Comparison of ENCODE assay signal across 7 mouse cellular contexts in genomic region chr10:13553498-13553985, GRCm38 (mm10). TPM values are rescaled to one million over a fixed set of nuclear protein-coding genes. Genes with fewer than 3 reads are reported as not detected.
DNase-seq lines count a peak whose midpoint lies in the region; ATAC-seq and TF ChIP-seq lines count a peak whose summit lies in the region.

No protein-coding gene starts in this region.

- peak overlapping the region; percentile 89 for H3K9ac ChIP-seq in liver, embryonic 11.5 days (ENCODE audit: low read depth, low read length)
- peak overlapping the region; percentile 77 for H3K9ac ChIP-seq in stomach, postnatal 0 days (ENCODE audit: low read length)

- no peaks in the 10 kb centered on the region for H3K9me3 ChIP-seq in liver, embryonic 11.5 days (ENCODE audit: control insufficient read depth, low read length)
- H3K9me3 ChIP-seq in stomach, postnatal 0 days (ENCODE audit: control insufficient read depth, low read length), result no peaks in the 10 kb centered on the region

- no peak for TF ChIP-seq EP300 in stomach, postnatal 0 days (optimal IDR thresholded peaks at IDR 0.05)

- no peak for TF ChIP-seq POLR2A in spleen, adult 2 months (IDR thresholded peaks at IDR 0.05; ENCODE audit: low read depth, low read length)

- peaks cover 2% of the 10 kb centered on the region; the same call in 1 of the 2 replicates for H3K36me3 ChIP-seq in spleen, adult 2 months (ENCODE audit: control insufficient read depth, insufficient read depth, low read length)
- H3K36me3 ChIP-seq in liver, embryonic 11.5 days (ENCODE audit: control insufficient read depth, insufficient read depth, low read length), result no peaks in the 10 kb centered on the region
- no peaks in the 10 kb centered on the region for H3K36me3 ChIP-seq in stomach, postnatal 0 days (ENCODE audit: control insufficient read depth, insufficient read depth, low read length)

- H3K27me3 ChIP-seq in spleen, adult 2 months (ENCODE audit: control insufficient read depth, insufficient read depth, low read length), result no peaks in the 10 kb centered on the region
- H3K27me3 ChIP-seq in liver, embryonic 11.5 days (replicated peaks; ENCODE audit: control insufficient read depth, insufficient read depth, low read length), result no peaks in the 10 kb centered on the region
- no peaks in the 10 kb centered on the region for H3K27me3 ChIP-seq in stomach, postnatal 0 days (ENCODE audit: control insufficient read depth, insufficient read depth, low read length)

- peak overlapping the region; percentile 70 for H3K4me2 ChIP-seq in liver, embryonic 11.5 days
- peak overlapping the region; percentile 66 for H3K4me2 ChIP-seq in stomach, postnatal 0 days (replicated peaks; ENCODE audit: low read depth)

- peak; percentile 30 for ATAC-seq in erythroid progenitor cell, adult 5-6 weeks (replicated peaks; ENCODE audit: low FRiP score, poor library complexity, severe bottlenecking)
- ATAC-seq in liver, embryonic 11.5 days (replicated peaks; ENCODE audit: low FRiP score), result peak; percentile 39
- no peak for ATAC-seq in stomach, postnatal 0 days (ENCODE audit: low FRiP score, low TSS enrichment)

- peak overlapping the region; percentile 89 for H3K4me3 ChIP-seq in spleen, adult 2 months (ENCODE audit: extremely low read depth, insufficient read depth, insufficient read length)
- H3K4me3 ChIP-seq in liver, embryonic 11.5 days (ENCODE audit: low read depth, low read length), result peak overlapping the region; percentile 69
- H3K4me3 ChIP-seq in stomach, postnatal 0 days (ENCODE audit: low read depth, low read length), result peak overlapping the region; percentile 63

- H3K27ac ChIP-seq in spleen, adult 2 months (ENCODE audit: insufficient read depth, low read length), result no peak overlapping the region
- no peak overlapping the region for H3K27ac ChIP-seq in liver, embryonic 11.5 days (ENCODE audit: low read depth, low read length)
- peak overlapping the region; percentile 82; the same call in 1 of the 2 replicates for H3K27ac ChIP-seq in stomach, postnatal 0 days (replicated peaks)

- H3K4me1 ChIP-seq in spleen, adult 2 months (ENCODE audit: control insufficient read depth, insufficient read depth, insufficient read length), result no peaks in the 10 kb centered on the region
- H3K4me1 ChIP-seq in liver, embryonic 11.5 days (replicated peaks; ENCODE audit: control insufficient read depth, insufficient read depth, low read length), result 0 out of 2 replicates have a peak, but pooled peaks cover 3% of the 10 kb centered on the region
- no peaks in the 10 kb centered on the region for H3K4me1 ChIP-seq in stomach, postnatal 0 days (replicated peaks; ENCODE audit: control insufficient read depth, insufficient read depth)

- no peak for TF ChIP-seq CTCF in spleen, adult 2 months (IDR thresholded peaks at IDR 0.05; ENCODE audit: extremely low read depth, insufficient read depth, insufficient read length, insufficient replicate concordance)
- no peak for TF ChIP-seq CTCF in stomach, postnatal 0 days (IDR thresholded peaks at IDR 0.05; ENCODE audit: low read depth)

- DNase-seq in spleen, adult 2 months (ENCODE audit: low read depth in 1 of 2, low spot score in 2 of 2), result no peak
- DNase-seq in spleen, adult 12 weeks (ENCODE audit: low spot score), result no peak
- DNase-seq in liver, embryonic 11.5 days (ENCODE audit: low spot score), result no peak
- no peak for DNase-seq in stomach, postnatal 0 days (ENCODE audit: low spot score)
- no peak for DNase-seq in frontal cortex, adult 2 months (ENCODE audit: extremely low spot score in 1 of 2, low spot score in 1 of 2)
- DNase-seq in right cerebral cortex, postnatal 14 days, result no peak

- 18% methylated on average over 10 of the region's 10 CpGs for WGBS in spleen, adult 2 months
- 23% methylated on average over 10 of the region's 10 CpGs for WGBS in liver, embryonic 11.5 days
- WGBS in stomach, postnatal 0 days, result 22% methylated on average over 10 of the region's 10 CpGs

RNA-seq across cellular contexts. Expression of gene Pex3, which starts 0.6 kb away (rescaled TPM):
- polyA plus RNA-seq in spleen, adult 2 months (2012; rRNA removed), result 2.9 and 3.0 TPM in 2 replicates
- 9.7 and 16.8 TPM in 2 replicates for total RNA-seq in erythroid progenitor cell, adult 5-6 weeks (2015; ENCODE audit: low replicate concordance)
- total RNA-seq in erythroid progenitor cell, adult 5-6 weeks (2017; ENCODE audit: low replicate concordance), result 1.8 and 4.0 TPM in 2 replicates
- 21.1 and 26.1 TPM in 2 replicates for polyA plus RNA-seq in liver, embryonic 11.5 days (2014; fragmentation: Nextera tagmentation; extraction: Ambion mirVana)
- polyA plus RNA-seq in stomach, postnatal 0 days (2015; fragmentation: Nextera tagmentation; extraction: Ambion mirVana), result 20.8 and 22.2 TPM in 2 replicates
- 31.7 and 32.8 TPM in 2 replicates for polyA plus RNA-seq in frontal cortex, adult 2 months (2012; rRNA removed)

RNA-seq across cellular contexts. Expression of gene Adat2, which starts 0.8 kb away (rescaled TPM):
- polyA plus RNA-seq in spleen, adult 2 months (2012; rRNA removed), result 2.7 and 2.9 TPM in 2 replicates
- total RNA-seq in erythroid progenitor cell, adult 5-6 weeks (2015; ENCODE audit: low replicate concordance), result 1.1 TPM in 1 of 2 replicates, not detected in the other
- 1.2 TPM in 1 of 2 replicates, not detected in the other for total RNA-seq in erythroid progenitor cell, adult 5-6 weeks (2017; ENCODE audit: low replicate concordance)
- polyA plus RNA-seq in liver, embryonic 11.5 days (2014; fragmentation: Nextera tagmentation; extraction: Ambion mirVana), result 5.7 and 6.0 TPM in 2 replicates
- polyA plus RNA-seq in stomach, postnatal 0 days (2015; fragmentation: Nextera tagmentation; extraction: Ambion mirVana), result 3.9 and 4.3 TPM in 2 replicates
- 7.7 and 8.1 TPM in 2 replicates for polyA plus RNA-seq in frontal cortex, adult 2 months (2012; rRNA removed)

RNA-seq across cellular contexts. Expression of gene Fuca2, which starts 54.2 kb away (rescaled TPM):
- 11.1 and 12.5 TPM in 2 replicates for polyA plus RNA-seq in spleen, adult 2 months (2012; rRNA removed)
- 29.8 and 38.2 TPM in 2 replicates for total RNA-seq in erythroid progenitor cell, adult 5-6 weeks (2015; ENCODE audit: low replicate concordance)
- 13.3 and 17.3 TPM in 2 replicates for total RNA-seq in erythroid progenitor cell, adult 5-6 weeks (2017; ENCODE audit: low replicate concordance)
- 85.0 and 90.9 TPM in 2 replicates for polyA plus RNA-seq in liver, embryonic 11.5 days (2014; fragmentation: Nextera tagmentation; extraction: Ambion mirVana)
- polyA plus RNA-seq in stomach, postnatal 0 days (2015; fragmentation: Nextera tagmentation; extraction: Ambion mirVana), result 97.3 and 100 TPM in 2 replicates
- polyA plus RNA-seq in frontal cortex, adult 2 months (2012; rRNA removed), result 45.3 and 49.9 TPM in 2 replicates
